Mouse (Mus musculus) right cerebral cortex, postnatal 36 days (tissue): Measurements from ENCODE around the gene Rtn3.
A peak's percentile ranks its signal among the peaks of the same experiment; 100 is the strongest.
"Not testable (repeated sequence)": the region's sequence is repeated elsewhere in the genome, so short reads cannot be mapped to it uniquely, and the experiment has no call there.

Experiments used
- DNase-seq, 2 experiments: peaks; one replicate each; pipeline ENCODE4 v3.0.0; 2022; ENCODE audit warnings: low spot score in 2 of 2, mixed read lengths in 1 of 2

The Rtn3 gene

DNA sequence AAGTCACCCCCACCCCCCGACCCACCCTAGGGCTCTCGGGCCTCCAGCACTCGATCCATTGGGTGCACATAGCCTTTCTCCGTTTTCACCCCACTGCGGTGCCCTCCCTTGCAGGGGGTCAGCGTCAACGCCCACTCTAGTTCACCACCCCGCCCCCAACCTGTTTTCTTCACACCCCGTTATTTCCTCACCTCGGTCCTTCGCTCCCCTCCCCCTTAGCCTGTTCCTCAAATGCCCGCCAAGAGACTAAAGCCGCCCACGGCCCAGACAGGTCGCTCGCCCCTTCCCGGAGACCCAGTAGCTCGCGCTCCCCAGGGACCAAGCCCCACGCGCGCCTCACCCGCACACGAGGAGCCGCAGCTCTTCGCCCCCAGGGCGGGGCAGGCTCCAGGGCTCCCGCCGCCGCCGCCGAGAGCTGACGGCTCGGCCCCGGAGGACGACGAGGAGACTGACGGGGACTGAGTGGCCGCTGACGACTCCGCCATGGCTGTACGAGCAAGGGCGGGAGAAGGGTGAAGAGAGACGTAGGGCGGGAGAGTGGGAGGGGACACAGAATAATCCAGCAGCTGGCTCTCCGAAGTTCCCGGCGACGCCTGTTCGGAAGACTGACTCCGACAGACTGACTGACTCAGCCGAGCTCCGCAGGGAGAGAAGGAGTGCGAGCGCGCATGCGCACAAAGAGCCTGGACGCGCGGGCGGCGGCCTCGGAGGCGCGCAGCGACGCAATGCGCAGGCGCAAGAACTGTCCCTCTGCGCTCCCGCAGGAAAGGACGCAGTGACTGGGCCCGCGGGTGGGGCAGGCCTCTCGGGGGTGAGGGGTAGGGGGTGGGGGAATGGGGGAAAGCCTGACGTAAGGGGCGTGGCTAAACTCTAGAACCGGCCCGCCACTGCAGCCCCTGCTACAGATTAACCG lies at the start of gene Rtn3:
TSS of gene Rtn3 (minus strand) at position 683 of the 913 bp plus-strand sequence.
- peak; percentile 95 for DNase-seq

DNA sequence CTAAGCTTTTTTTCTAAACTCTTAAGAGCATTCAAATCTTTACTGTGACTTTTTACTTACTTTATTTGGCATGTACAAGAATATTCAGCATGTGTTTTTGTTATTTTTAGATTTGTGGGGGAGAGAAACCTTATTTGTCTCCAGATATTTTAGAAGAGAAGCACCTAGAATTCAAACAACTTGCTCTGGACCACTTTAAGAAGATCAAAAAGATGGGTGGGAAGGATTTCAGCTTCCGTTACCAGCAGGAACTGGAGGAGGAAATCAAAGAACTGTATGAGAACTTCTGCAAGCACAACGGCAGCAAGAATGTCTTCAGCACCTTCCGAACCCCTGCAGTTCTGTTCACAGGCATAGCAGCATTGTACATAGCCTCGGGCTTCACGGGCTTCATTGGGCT lies 48.8 kb upstream of the Rtn3 start:
- peak in 1 of 2 experiments; percentile 11 for DNase-seq

DNA sequence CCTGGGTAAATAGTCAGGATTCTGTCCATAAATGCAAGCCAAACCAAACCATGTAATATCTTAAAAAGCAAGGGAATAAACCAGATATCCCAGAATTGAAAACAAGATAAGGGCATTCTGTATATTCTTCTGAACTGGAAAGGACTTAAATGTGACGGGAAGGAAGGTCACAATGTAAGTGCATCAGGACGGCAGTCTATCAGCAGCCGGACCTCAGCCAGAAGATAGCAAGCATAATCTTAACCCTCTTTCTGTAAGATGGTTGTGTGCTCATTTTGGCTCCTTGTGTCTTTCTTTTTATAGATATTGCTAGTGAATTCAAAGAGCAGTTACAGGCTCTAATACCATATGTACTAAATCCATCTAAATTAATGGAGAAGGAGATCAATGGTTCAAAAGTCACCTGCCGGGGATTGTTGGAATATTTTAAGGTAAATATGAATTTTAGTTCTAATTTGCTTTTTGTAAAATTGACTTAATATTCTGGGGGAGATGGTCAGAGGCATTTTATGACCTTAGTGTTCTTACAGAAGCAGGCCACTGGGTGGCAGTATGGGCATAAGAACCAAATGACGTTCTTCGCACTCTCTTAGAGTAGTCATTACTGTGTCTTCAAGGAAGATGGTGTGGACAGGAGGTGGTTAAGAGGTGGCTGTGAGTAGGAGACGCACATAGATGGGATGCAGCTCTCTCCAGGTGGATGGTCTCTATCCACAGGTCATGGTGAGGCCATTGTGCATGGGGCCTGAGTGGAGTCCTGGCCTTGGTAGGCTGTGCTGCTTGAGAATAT lies 45.8 kb upstream of the Rtn3 start:
- DNase-seq = peak; percentile 29 to 32

GRCm38 (mm10) chr19:7524879-7525278 lies 41.8 kb upstream of the Rtn3 start:
- no peak for DNase-seq

DNA sequence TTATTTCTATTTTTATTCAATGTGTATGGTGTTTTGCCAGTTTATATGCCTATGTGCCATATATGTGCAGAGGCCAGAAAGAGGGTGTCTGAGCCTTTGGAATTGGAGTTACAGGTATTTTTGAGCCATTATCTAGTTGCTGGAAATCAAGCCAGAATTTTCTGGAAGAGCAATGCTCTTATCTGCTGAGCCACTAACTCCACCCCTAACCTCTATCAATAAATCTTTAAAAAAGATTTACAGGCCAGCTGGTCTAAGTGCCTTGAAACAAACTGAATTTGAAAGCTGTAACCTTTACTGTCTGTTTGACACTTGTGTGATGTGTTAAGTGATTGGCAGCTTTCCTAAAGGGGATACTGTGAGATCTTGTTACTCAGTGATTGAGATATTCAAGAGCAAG lies 40.7 kb upstream of the Rtn3 start:
- no peak for DNase-seq

GRCm38 (mm10) chr19:7523292-7523691 lies 40.2 kb upstream of the Rtn3 start:
- no peak for DNase-seq

DNA sequence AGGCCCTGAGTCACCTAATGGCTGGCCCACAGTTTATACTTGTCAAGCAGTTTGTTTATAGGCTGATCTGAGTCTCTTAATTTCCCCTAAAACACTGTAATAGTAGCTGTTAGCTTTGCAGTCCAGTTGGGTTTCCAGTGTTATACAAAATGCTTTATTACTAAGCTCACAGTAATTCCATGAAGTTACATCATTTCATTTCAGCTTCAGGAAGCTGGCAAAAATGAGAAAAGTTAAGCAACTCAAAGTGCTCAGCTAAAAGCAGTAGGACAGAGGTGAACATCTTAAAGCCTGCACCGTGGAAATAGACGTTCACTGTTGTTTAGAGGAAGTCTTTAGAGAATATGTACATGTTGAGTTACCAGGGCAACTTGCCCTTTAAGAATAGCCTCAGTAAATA lies 39.8 kb upstream of the Rtn3 start:
- DNase-seq = no peak

DNA sequence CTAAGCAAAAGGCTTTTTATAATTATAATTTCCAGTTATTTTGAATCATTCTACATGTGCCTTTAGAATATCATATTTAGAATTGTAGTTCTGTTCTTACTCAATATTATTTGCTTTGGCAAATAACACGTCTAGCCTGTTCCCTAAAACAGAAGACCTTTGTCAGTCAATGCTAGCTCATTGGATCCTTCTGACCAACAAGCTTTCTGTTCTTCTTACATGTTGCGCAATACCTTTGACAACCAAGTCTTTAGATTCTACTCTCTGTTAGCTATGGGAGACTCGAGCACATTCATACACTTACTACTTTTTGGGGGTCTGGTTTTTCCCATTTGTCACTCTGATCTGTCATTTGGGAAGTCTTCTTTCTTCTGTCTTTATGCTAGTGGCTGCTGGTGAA lies 38.5 kb upstream of the Rtn3 start:
- no peak for DNase-seq

GRCm38 (mm10) chr19:7516437-7516836 lies 33.4 kb upstream of the Rtn3 start:
- DNase-seq = no peak

GRCm38 (mm10) chr19:7508026-7508425 lies 24.9 kb upstream of the Rtn3 start:
- DNase-seq = no peak

GRCm38 (mm10) chr19:7506321-7506720 lies 23.2 kb upstream of the Rtn3 start:
- DNase-seq = no peak

- no peak for DNase-seq
Observed at GRCm38 (mm10) chr19:7502432-7502831, 19.4 kb upstream of the Rtn3 start.

DNA sequence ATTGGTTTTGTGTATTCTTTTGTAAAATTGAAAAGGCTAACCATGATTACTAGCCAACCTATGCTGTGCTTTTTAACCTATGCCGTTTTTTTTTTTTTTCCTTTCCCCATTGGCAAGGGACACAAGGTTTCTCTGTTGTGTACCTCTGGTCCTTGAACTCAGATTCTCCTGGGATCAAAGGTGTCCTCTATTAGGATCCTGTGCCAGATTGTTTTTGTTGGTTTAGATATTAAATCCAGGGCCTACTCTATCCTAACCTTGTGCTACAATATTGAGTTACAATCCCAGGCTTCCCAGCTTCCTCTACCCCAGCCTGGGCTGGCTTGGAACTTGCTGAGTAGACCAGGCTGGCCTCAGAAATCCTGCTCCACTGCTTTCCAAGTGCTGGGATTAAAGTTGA lies 17.6 kb upstream of the Rtn3 start:
- no peak for DNase-seq

DNA sequence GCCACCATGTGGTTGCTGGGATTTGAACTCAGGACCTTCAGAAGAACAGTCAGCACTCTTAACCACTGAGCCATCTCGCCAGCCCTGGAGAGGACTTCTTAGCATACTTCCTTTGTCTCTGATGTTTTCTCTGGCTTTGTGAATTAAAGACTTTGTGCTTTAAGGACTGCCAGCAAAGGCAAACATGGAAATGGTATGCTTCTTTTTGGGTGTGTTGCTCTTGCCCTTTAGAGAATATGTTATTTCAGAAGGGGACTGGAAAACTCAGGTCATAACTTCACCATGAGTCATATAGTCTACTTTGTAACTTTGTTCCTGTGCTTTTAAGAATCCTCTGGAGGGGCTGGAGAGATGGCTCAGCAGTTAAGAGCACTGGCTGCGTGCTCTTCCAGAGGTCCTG lies 15.7 kb upstream of the Rtn3 start:
- no peak for DNase-seq

GRCm38 (mm10) chr19:7496070-7496469 lies 13.0 kb upstream of the Rtn3 start:
- DNase-seq = not testable (repeated sequence)

DNA sequence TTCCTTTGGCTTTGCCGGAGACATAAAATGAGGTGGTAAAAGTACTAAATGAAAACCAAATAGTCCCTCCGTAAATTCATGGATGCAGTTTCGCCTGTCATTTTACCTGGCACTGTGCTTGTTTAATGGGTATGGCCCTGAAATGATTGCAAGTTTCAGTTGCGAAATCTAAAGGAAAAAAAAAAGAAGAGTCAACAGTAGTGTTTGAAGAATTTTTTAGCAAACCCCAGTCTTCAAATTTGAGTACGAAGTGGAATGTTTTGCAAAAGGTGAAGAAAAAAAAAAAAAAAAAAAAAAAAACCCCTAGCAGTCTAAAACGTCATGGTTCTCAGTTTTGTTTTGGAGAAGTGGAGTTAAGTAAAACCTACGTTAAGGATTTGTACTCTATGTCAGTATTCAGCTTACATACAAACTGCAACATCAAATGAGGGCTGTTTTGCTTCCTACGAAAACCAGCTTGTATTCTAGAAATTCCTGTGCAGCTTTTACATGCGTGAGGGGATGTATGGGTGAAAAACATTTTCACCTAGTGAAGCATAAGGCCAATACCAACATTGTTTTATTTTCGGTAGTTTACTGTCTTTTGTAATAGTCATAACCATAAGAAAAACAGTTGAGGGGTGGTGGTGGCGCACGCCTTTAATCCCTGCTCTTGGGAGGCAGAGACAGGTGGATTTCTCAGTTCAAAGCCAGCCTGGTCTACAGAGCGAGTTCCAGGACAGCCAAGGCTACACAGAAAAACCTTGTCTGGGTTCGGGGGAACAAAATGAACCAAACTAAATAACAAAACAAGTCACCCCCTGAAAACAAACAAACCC lies 12.3 kb upstream of the Rtn3 start:
- DNase-seq = no peak

DNA sequence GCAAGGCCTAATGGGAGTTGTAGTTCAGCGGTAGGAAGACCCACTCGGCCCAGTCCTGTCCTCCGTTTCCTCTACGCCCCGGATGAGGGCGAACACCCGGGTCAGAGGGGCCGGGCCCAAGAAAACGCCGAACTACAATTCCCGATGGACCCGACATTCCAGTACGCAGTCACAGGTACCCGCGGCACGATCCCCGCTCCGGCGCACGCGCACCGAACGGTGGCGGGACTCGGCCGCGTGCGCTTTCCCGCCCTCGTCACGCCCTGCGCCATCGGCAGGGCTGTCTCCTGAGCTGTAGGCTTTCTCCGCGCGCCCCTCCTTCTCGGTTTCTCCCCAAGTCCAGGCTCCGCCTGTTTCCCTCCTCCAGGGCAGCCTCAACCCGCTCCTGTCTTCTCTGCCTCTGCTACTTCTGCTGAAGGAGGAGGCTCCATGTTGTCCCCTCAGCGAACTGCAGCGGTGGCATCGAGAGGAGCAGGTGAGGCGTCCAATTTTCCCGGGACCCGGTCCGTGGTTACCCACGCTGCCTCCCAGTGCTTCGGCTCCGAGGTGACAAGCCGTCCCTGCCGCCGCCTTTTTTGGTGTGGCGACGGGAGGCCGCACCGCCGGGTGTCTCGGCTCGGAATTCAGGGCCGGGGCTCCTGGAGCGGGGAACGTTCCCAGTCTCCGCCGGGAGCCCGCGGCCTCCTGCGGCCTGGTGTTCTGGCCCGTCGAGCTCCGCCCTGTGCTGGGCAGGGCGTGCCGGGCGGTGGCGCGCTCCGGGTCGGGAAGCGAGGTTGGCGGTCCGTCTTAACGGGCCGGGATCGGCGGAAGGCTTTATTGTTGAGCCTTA lies 11.3 kb upstream of the Rtn3 start:
- DNase-seq = peak; percentile 97 to 99

DNA sequence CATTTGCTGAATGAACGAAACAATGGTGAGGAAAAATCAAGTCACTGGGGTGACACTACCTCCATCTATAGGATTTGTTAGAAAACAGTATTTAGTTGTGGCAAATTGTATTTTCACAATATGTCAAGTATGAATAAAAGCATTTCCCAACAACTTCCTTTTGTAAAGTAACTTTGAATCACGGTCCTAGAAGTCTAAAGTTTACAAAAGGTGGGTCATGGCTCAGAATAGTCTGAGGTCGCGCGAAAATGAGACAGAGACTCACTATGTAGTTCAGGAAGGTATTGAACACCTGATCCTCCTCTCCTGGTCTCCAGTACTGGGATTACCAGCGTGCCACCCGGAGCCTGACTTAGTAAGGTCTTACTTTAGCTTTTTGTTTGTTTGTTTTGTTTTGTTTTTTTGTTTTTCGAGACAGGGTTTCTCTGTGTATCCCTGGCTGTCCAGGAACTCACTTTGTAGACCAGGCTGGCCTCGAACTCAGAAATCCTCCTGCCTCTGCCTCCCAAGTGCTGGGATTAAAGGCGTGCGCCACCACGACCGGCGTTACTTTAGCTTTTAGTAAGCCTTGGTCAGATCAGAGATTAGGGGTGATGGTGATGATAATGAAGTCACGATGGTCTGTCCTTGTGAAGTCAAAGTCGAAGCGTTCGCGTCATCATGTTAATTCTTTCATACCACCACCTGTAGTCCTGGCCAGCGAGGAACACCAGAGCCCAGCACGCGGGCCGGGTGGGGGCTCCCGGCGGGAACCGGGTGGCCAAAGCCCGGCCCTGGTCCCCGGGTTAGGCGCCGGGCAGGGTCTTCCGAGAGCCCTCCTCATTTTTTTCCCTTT lies 10.5 kb upstream of the Rtn3 start, which contains the start of gene Atl3:
TSS of gene Atl3 (plus strand) at position 689 of the 835 bp plus-strand sequence.
- no peak for DNase-seq

- no peak for DNase-seq
Observed at GRCm38 (mm10) chr19:7492682-7493081, 9.6 kb upstream of the Rtn3 start.

DNA sequence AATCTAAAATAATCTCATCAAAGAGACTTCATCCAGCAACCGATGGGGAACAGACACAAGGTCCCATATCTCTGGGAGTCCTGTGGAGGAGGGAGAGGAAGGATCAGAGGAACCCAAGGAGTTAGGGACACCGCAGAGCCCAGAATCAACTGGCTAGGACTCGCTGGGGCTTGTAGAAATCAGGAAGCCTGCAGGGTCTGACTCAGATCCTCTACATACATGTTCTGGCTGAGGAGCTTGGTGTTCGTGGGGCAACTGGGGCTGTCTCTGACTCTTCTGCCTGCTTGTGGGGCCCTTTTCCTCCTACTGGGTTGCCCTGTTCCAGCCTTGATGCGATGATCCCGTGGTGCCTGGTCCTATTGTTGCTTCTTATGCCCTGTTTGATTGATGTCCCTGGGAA lies 8.9 kb upstream of the Rtn3 start:
- DNase-seq = no peak
